Mouse (Mus musculus) heart, embryonic 12.5 days (tissue): ENCODE results near the gene Slc23a3. TPM values are rescaled to one million over a fixed set of nuclear protein-coding genes. Genes with fewer than 3 reads are reported as not detected.
A peak's percentile ranks its signal among the peaks of the same experiment; 100 is the strongest.

Source experiments
- ATAC-seq: fragments of 200-750 bp; cut with Nextera tagmentation; 2 replicates; pipeline ENCODE4 v1.8.0; 2017; ENCODE audit warnings: moderate TSS enrichment, moderate library complexity; ENCODE audit not compliant: insufficient number of reproducible peaks, low FRiP score
- H3K27ac ChIP-seq: fragments of 300-500 bp; sonication (generic); 2 replicates; pipeline ENCODE4 v1.5.1; 2016; ENCODE audit warnings: mild to moderate bottlenecking, moderate library complexity; ENCODE audit not compliant: poor library complexity, severe bottlenecking
- H3K27me3 ChIP-seq: fragments of 300-500 bp; sonication (generic); replicated peaks from 2 replicates; pipeline ENCODE4 v1.6.1; 2016; ENCODE audit warnings: mild to moderate bottlenecking, moderate library complexity
- H3K36me3 ChIP-seq: fragments of 300-500 bp; sonication (generic); 2 replicates; pipeline ENCODE4 v1.6.1; 2016; ENCODE audit warnings: mild to moderate bottlenecking, moderate library complexity
- H3K4me1 ChIP-seq: fragments of 300-500 bp; sonication (generic); replicated peaks from 2 replicates; pipeline ENCODE4 v1.6.1; 2016; ENCODE audit warnings: mild to moderate bottlenecking
- H3K4me2 ChIP-seq: fragments of 300-500 bp; sonication (generic); 2 replicates; pipeline ENCODE4 v1.6.1; 2016; ENCODE audit warnings: mild to moderate bottlenecking, moderate library complexity
- H3K4me3 ChIP-seq: fragments of 300-500 bp; sonication (generic); 2 replicates; pipeline ENCODE4 v1.5.1; 2016; ENCODE audit warnings: mild to moderate bottlenecking
- H3K9ac ChIP-seq: fragments of 300-500 bp; sonication (generic); 2 replicates; pipeline ENCODE4 v1.6.1; 2016; ENCODE audit warnings: mild to moderate bottlenecking, moderate library complexity
- H3K9me3 ChIP-seq: fragments of 300-500 bp; sonication (generic); replicated peaks from 2 replicates; pipeline ENCODE4 v1.6.1; 2016; ENCODE audit warnings: mild to moderate bottlenecking, moderate library complexity
- WGBS: fragments of 180-500 bp; shearing (Covaris S2); methylation state at CpG from one replicate; pipeline ENCODE4 v1.1.7; 2016; 5-methylcytosine and 5-hydroxymethylcytosine counted together
- polyA plus RNA-seq: library from polyadenylated mRNA; unstranded; fragments of >200 nt; fragmentation: Nextera tagmentation; extraction: Ambion mirVana; gene quantifications from 2 replicates; pipeline ENCODE4 v1.2.1, GENCODE M21; 2016

Gene Slc23a3
- polyA plus RNA-seq, 1 experiment from 2014 or later: 0.22 TPM

- Histone ChIP-seq H3K27ac (0 out of 2 replicates have a peak overlapping the region, but pooled peaks have one; percentile 26), H3K9ac (no peak overlapping the region), H3K4me2 (no peak overlapping the region), H3K27me3 (0 out of 2 replicates have a peak, but pooled peaks cover 3% of the 10 kb centered on the region), H3K36me3 (peaks cover 46% of the 10 kb centered on the region), H3K4me3 (no peak overlapping the region), H3K9me3 (no peaks in the 10 kb centered on the region), H3K4me1 (peaks cover 11% of the 10 kb centered on the region)
- ATAC-seq: no peak; the same call in 1 of the 2 replicates
- WGBS: 66% methylated on average over 6 of the region's 6 CpGs
Observed at GRCm38 (mm10) chr1:75136293-75136692, 2.6 kb upstream of the Slc23a3 start.

- no peaks in the 10 kb centered on the region for H3K36me3 ChIP-seq
- no peak for ATAC-seq
- no peak overlapping the region for H3K9ac ChIP-seq
- 0 out of 2 replicates have a peak, but pooled peaks cover 7% of the 10 kb centered on the region for H3K27me3 ChIP-seq
- H3K4me1 ChIP-seq: peaks cover 9% of the 10 kb centered on the region
- H3K9me3 ChIP-seq: no peaks in the 10 kb centered on the region
- WGBS: 72% methylated on average over 3 of the region's 3 CpGs
- H3K4me2 ChIP-seq: no peak overlapping the region
- no peak overlapping the region for H3K27ac ChIP-seq
- H3K4me3 ChIP-seq: no peak overlapping the region
Observed at GRCm38 (mm10) chr1:75128641-75129040, 5.0 kb downstream of the Slc23a3 start.

DNA sequence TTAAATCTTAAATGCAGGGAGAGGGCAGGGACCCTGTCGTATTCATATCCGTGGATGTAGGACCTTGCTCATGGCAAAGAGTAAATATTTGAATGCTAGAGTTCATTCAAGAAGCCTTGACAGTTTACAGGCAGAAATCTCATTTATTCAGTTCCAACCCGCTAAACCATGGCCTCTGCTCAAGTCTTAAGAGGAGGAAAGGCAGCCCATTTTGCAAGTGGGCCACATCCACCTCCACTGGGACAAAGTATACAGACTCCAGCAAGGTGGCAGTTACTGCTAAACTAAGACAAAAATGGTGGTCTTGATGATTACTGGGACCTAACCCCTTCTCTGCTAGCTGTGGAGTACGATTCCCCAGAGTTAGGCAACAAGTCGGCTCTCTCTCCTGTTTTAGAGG lies 8.3 kb downstream of the Slc23a3 start:
- 0 out of 2 replicates have a peak, but pooled peaks cover 3% of the 10 kb centered on the region for H3K27me3 ChIP-seq
- peak overlapping the region; percentile 63 for H3K4me3 ChIP-seq
- no peaks in the 10 kb centered on the region for H3K36me3 ChIP-seq
- peaks cover 9% of the 10 kb centered on the region for H3K4me1 ChIP-seq
- no peak overlapping the region for H3K9ac ChIP-seq
- peak overlapping the region; percentile 59 for H3K4me2 ChIP-seq
- ATAC-seq: no peak
- H3K9me3 ChIP-seq: no peaks in the 10 kb centered on the region
- peak overlapping the region; percentile 96 for H3K27ac ChIP-seq
- 34% methylated on average over 5 of the region's 5 CpGs for WGBS

DNA sequence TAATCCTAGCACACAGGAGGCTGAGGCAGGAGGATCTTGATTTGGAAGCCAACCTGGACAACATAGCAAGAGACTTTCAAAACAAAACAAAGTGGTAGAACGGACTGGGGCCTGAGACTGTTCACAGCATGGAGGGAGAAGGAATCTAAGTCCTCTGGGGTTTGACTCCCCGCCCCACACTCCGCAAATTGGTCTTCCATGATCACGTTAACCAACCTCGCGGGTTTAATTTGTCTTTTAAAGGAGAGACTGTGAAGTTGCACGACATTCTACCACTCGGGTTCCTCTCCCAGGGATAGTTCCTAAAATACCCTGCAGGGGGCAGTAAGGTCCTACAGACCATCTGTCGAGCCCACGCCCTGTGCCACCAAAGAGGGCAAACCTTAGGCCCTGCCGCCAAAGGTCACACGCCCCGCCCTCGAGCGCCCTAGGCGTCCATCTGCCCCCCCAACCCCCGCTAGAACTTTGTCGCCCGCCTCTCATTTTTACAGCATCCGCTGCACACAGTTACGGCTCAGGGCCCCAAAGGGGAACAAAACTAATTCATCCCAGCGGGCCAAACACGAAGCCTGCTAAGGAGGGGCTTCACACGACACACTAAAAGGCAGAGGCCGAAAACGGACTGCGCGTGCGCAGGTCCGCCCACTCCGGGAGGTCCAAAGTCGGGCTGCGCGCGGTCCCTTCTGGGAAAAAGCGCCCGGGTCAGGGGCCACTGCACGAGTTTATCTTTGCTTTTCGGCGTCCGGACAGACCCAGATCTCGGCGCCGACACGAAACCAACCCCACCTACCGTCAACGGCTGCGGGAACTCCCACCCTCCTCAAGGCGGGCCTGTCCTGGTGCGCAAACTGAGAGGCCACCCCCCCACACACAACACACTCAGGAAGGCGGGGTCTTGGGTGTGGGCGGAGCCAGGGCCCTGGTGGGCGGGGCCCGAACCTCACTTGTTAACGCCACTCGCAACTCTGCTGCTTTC lies 9.1 kb downstream of the Slc23a3 start, which contains the start of gene Nhej1:
Gene Nhej1, minus strand, starts transcription at position 855 of the 976 bp plus-strand sequence.
- Histone ChIP-seq H3K27ac (peak within 1 kb of the TSS; percentile 96), H3K4me2 (peak within 1 kb of the TSS; percentile 59), H3K4me1 (peaks cover 9% of the 10 kb centered on the region), H3K9me3 (no peaks in the 10 kb centered on the region), H3K4me3 (peak within 1 kb of the TSS; percentile 63), H3K27me3 (0 out of 2 replicates have a peak, but pooled peaks cover 3% of the 10 kb centered on the region), H3K36me3 (no peaks in the 10 kb centered on the region), H3K9ac (peak within 1 kb of the TSS; percentile 74)
- 2% methylated on average over 56 of the region's 56 CpGs for WGBS
- peak; percentile 98 for ATAC-seq

GRCm38 (mm10) chr1:75122211-75122610 lies 11.5 kb downstream of the Slc23a3 start:
- Histone ChIP-seq H3K27ac (no peak overlapping the region), H3K27me3 (no peaks in the 10 kb centered on the region), H3K9me3 (no peaks in the 10 kb centered on the region), H3K9ac (no peak overlapping the region), H3K4me3 (no peak overlapping the region), H3K4me2 (no peak overlapping the region), H3K36me3 (no peaks in the 10 kb centered on the region), H3K4me1 (peaks cover 9% of the 10 kb centered on the region)
- ATAC-seq: no peak
- WGBS: 80% methylated on average over 3 of the region's 3 CpGs

Other genes starting within 250 kb of the Slc23a3 start
- 3.9 and 4.0 TPM in 2 replicates for gene Fev, start 248.5 kb downstream of the Slc23a3 start, polyA plus RNA-seq
- not detected in 2 replicates for gene Cryba2, start 240.7 kb downstream of the Slc23a3 start, polyA plus RNA-seq
- not detected in 2 replicates for gene Cfap65, start 198.3 kb downstream of the Slc23a3 start, polyA plus RNA-seq
- 0.06 and 0.14 TPM in 2 replicates for gene Ihh, start 182.2 kb downstream of the Slc23a3 start, polyA plus RNA-seq
- gene Nhej1, start 8.7 kb downstream of the Slc23a3 start, polyA plus RNA-seq: 6.0 and 6.9 TPM in 2 replicates
- gene Cnppd1, start 8.8 kb upstream of the Slc23a3 start, polyA plus RNA-seq: 39.9 and 41.1 TPM in 2 replicates
- 36.3 and 40.5 TPM in 2 replicates for gene Retreg2, start 8.9 kb upstream of the Slc23a3 start, polyA plus RNA-seq
- 26.1 and 26.7 TPM in 2 replicates for gene Zfand2b, start 34.8 kb upstream of the Slc23a3 start, polyA plus RNA-seq
- gene Abcb6, start 46.5 kb upstream of the Slc23a3 start, polyA plus RNA-seq: 16.6 TPM in 2 replicates
- 26.7 and 29.3 TPM in 2 replicates for gene Ankzf1, start 58.3 kb upstream of the Slc23a3 start, polyA plus RNA-seq
- gene Atg9a, start 58.3 kb upstream of the Slc23a3 start, polyA plus RNA-seq: 33.6 and 35.4 TPM in 2 replicates
- gene Glb1l, start 76.9 kb upstream of the Slc23a3 start, polyA plus RNA-seq: 9.6 and 11.1 TPM in 2 replicates
- 78.0 and 83.1 TPM in 2 replicates for gene Stk16, start 76.9 kb upstream of the Slc23a3 start, polyA plus RNA-seq
- 34.1 and 38.0 TPM in 2 replicates for gene Tuba4a, start 86.0 kb upstream of the Slc23a3 start, polyA plus RNA-seq
- not detected in 2 replicates for gene A630095N17Rik, start 98.2 kb upstream of the Slc23a3 start, polyA plus RNA-seq
- 34.5 and 37.5 TPM in 2 replicates for gene Dnajb2, start 102.5 kb upstream of the Slc23a3 start, polyA plus RNA-seq
- gene Ptprn, start 130.6 kb upstream of the Slc23a3 start, polyA plus RNA-seq: 0.69 and 0.96 TPM in 2 replicates
- gene Resp18, start 144.5 kb upstream of the Slc23a3 start, polyA plus RNA-seq: not detected in 2 replicates
- 113 TPM in 2 replicates for gene Dnpep, start 184.1 kb upstream of the Slc23a3 start, polyA plus RNA-seq
- 500 and 521 TPM in 2 replicates for gene Des, start 226.4 kb upstream of the Slc23a3 start, polyA plus RNA-seq
- gene Speg, start 241.4 kb upstream of the Slc23a3 start, polyA plus RNA-seq: 61.5 and 67.4 TPM in 2 replicates